Mouse (Mus musculus): Measurements from ENCODE around the gene Toe1.

Toe1 gene

GRCm38 (mm10) chr4:116794273-116794672 lies 13.2 kb downstream of the Toe1 start:
- no peak for DNase-seq (ENCODE audit: low spot score in 2 of 2)

- DNase-seq (ENCODE audit: low spot score in 2 of 2): no peak
Observed at GRCm38 (mm10) chr4:116792453-116792852, 15.0 kb downstream of the Toe1 start.

GRCm38 (mm10) chr4:116788956-116789355 lies 18.5 kb downstream of the Toe1 start:
- DNase-seq (ENCODE audit: low spot score in 2 of 2): peak; percentile 93 to 94

- DNase-seq (ENCODE audit: low spot score in 2 of 2): peak; percentile 18 to 23
Observed at GRCm38 (mm10) chr4:116787985-116788760, 19.3 kb downstream of the Toe1 start.

- no peak for DNase-seq (ENCODE audit: low spot score in 2 of 2)
Observed at GRCm38 (mm10) chr4:116786587-116786986, 20.9 kb downstream of the Toe1 start.

GRCm38 (mm10) chr4:116782171-116782570 lies 25.3 kb downstream of the Toe1 start:
- no peak for DNase-seq (ENCODE audit: low spot score in 2 of 2)

GRCm38 (mm10) chr4:116781366-116781765 lies 26.1 kb downstream of the Toe1 start:
- DNase-seq (ENCODE audit: low spot score in 2 of 2): no peak

- DNase-seq (ENCODE audit: low spot score in 2 of 2): no peak
Observed at GRCm38 (mm10) chr4:116780541-116780940, 26.9 kb downstream of the Toe1 start.

GRCm38 (mm10) chr4:116777079-116777478 lies 30.4 kb downstream of the Toe1 start:
- no peak for DNase-seq (ENCODE audit: low spot score in 2 of 2)

- no peak for DNase-seq (ENCODE audit: low spot score in 2 of 2)
Observed at GRCm38 (mm10) chr4:116776391-116776790, 31.0 kb downstream of the Toe1 start.

- DNase-seq (ENCODE audit: low spot score in 2 of 2): no peak
Observed at GRCm38 (mm10) chr4:116769060-116769459, 38.4 kb downstream of the Toe1 start.

GRCm38 (mm10) chr4:116768510-116768909 lies 38.9 kb downstream of the Toe1 start:
- no peak for DNase-seq (ENCODE audit: low spot score in 2 of 2)

- no peak for DNase-seq (ENCODE audit: low spot score in 2 of 2)
Observed at GRCm38 (mm10) chr4:116764001-116764400, 43.4 kb downstream of the Toe1 start.

- DNase-seq (ENCODE audit: low spot score in 2 of 2): no peak
Observed at GRCm38 (mm10) chr4:116761914-116762313, 45.5 kb downstream of the Toe1 start.

GRCm38 (mm10) chr4:116749750-116750149 lies 57.7 kb downstream of the Toe1 start:
- DNase-seq (ENCODE audit: low spot score in 2 of 2): no peak
